ENCODE assay signal across 8 mouse cellular contexts in the genomic region with DNA sequence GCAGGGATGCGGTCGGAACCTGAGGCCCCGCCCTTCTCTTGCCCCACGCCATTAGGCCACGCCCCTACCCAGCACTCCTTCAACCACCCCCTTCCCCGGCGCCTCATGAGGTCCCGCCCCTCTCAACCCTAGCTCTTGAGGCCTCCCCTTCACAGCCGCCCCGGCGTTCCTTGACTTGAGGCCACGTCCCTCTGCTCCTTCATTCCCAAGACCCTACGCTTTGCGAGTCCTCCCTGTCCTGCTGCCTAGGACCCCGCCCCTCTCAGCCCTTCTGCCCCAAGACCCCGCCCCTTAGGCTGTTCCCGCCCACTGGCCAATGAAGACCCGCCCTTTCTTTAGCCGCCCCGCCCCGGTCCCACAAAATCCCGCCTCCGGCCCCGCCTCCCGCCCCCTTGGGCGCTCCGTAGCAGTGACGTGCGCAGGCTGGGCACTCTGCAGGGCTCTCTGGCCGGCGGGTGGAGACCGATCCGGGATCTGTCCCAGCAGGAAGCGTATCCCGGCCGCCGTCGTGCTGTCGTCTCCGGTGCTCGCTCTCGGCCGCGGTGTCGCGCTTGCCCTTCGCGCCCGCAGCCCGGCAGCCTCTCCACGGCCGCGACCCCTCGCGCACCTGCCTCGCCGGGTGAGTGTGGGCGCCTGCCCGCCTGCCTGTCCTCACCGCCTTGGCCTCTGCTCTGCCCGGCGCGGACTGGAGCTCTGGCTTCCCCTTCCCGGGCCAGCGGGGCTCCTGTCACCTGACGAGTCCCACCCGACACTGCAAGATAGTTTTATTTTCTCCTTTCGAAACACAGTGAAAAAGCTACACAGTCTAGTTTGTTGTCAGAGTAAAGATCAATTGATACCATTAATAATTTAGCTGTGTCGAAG. TPM values are rescaled to one million over a fixed set of nuclear protein-coding genes. Genes with fewer than 3 reads are reported as not detected.
DNase-seq lines count a peak whose midpoint lies in the region; ATAC-seq lines count a peak whose summit lies in the region.

TSS of gene Myo6 (plus strand) at position 421 of the 864 bp plus-strand sequence.

- peak; percentile 95 to 99 for DNase-seq in adrenal gland, adult (ENCODE audit: inconsistent age in 2 of 2, low spot score in 1 of 2)
- DNase-seq in embryo, embryonic 10 days (ENCODE audit: low spot score), result peak; percentile 85
- peak; percentile 96 for DNase-seq in gastrocnemius, postnatal 10 days
- DNase-seq in induced T-regulatory cell, adult 2 months (ENCODE audit: low read depth), result peak; percentile 93
- peak; percentile 79 to 83 for DNase-seq in left cerebral cortex, adult 8-10 months (ENCODE audit: low spot score in 2 of 2)
- peak; percentile 95 for DNase-seq in right cerebral cortex, adult 18-20 months
- DNase-seq in urinary bladder, adult 2 months (ENCODE audit: low spot score), result peak; percentile 97

- peak; percentile 79 for ATAC-seq in megakaryocyte, adult 5-6 weeks (ENCODE audit: poor library complexity, severe bottlenecking)

RNA-seq across cellular contexts. Expression of gene Myo6, which starts in this region (rescaled TPM):
- total RNA-seq in gastrocnemius, postnatal 10 days (2021), result 10 to 100 TPM; 10.9 to 16.2 TPM
- total RNA-seq in left cerebral cortex, adult 8-10 months (2022), result 10 to 100 TPM; 72.1 to 82.8 (median 74.8) TPM
- total RNA-seq in megakaryocyte, adult 5-6 weeks (2015), result 0.51 and 0.93 TPM in 2 replicates
- 0.94 and 1.3 TPM in 2 replicates for total RNA-seq in megakaryocyte, adult 5-6 weeks (2017)
- polyA plus RNA-seq in urinary bladder, adult 2 months (2012; rRNA removed), result 14.6 and 24.4 TPM in 2 replicates

Comparison
In these comparisons a context has a peak if more than half of its experiments do, and no peak if none do; other contexts are left out.
1. Peak in every context shown above with its lines: DNase-seq and ATAC-seq.
2. RNA of gene Myo6 (total RNA-seq): 72.1 to 82.8 TPM in left cerebral cortex, adult 8-10 months and 10.9 to 16.2 TPM in gastrocnemius, postnatal 10 days; 0.51 to 1.3 TPM in megakaryocyte, adult 5-6 weeks; every median in the first group is over 4 times any median in the second.
3. RNA of gene Myo6 (total RNA-seq): 72.1 to 82.8 TPM in left cerebral cortex, adult 8-10 months; 10.9 to 16.2 TPM in gastrocnemius, postnatal 10 days; every median in the first group is over 4 times any median in the second.